Mouse (Mus musculus): ENCODE data around the gene Lcn5.

DNA sequence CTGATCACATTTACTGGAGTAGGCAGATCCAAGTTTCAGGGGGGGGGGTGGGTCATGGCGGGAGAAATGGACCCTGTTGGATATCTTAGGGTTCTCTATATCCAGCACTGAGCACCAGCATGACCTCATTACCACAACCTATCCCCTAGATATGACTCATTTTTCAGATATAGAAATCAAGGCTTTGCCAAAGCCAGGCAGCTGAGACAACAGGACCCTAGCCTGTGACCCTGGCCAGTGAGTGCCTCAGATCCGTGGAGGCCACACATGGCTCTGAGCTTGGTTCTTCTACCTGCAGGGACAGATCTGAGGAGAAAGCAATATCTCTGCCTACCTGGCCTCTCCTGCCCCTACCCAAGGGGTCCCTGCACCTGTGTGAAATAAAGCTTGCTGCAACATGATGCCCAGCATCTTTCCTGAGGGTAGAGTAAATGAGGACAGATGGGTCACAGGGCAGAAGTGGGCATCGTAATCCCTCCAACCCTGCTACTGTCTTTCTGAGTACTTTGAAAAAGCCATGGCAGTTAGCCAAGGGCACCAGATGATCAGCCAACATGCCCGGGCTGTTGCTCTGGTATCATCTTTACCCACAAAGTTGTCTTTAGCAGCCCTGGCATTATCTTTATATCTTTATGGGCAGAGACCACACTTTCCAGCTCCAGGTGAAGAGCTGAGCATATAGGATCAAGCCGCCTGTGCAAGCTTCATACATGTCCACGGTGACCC is 3.7 kb downstream of the Lcn5 start:
- TF ChIP-seq CTCF (IDR thresholded peaks at IDR 0.05; ENCODE audit: low read depth, low read length) = no peak
- no peak for TF ChIP-seq EP300 (IDR thresholded peaks at IDR 0.05; ENCODE audit: insufficient read depth, low read depth, low read length)

Data from ES-Bruce4 (cell line).